Mouse (Mus musculus) G1E (cell line): ENCODE results near the gene Snx10.

Experiments used
- CTCF ChIP-seq: IDR thresholded peaks from 2 replicates; pipeline ENCODE4 v1.5.1; 2012; ENCODE audit warnings: low read depth, low read length, inconsistent platforms, mixed read lengths
- GATA1 ChIP-seq: IDR thresholded peaks from 2 replicates; pipeline ENCODE4 v1.6.1; 2012; ENCODE audit warnings: borderline replicate concordance, low read length, inconsistent platforms, mixed read lengths
- GATA2 ChIP-seq: IDR thresholded peaks from 2 replicates; pipeline ENCODE4 v1.6.1; 2012; ENCODE audit warnings: low read depth, low read length, inconsistent platforms, borderline replicate concordance
- POLR2AphosphoS5 ChIP-seq: IDR thresholded peaks from 2 replicates; pipeline ENCODE4 v1.6.1; 2012; ENCODE audit warnings: low read depth, low read length, inconsistent platforms; ENCODE audit not compliant: insufficient replicate concordance

DNA sequence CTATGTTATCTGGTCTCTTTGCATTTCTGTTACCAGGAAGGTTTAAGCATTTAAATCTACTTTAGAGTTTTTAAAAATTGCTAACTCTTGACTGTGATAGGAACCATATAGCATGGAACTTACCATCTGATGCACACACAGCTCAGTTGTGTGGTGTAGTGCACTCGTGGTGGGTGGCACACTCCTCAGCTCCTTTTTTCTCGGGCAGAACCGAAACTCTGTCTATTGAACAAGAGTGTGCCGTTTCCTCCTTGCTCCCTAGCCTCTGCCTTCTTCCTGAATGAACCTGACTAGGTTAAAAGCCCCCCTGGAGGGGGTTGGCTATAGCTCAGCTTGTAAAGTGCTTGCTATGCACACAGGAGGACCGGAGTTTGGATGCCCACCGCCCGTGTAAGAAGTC is 32.9 kb downstream of the Snx10 start:
- TF ChIP-seq CTCF = no peak
- no peak for TF ChIP-seq GATA1
- no peak for TF ChIP-seq GATA2
- TF ChIP-seq POLR2AphosphoS5 = no peak
